Mouse (Mus musculus) bone marrow, adult 2 months (tissue): ENCODE results near the gene Dclk1.

ENCODE experiments used
- CTCF ChIP-seq: fragments of 200-500 bp; IDR thresholded peaks from 2 replicates; pipeline ENCODE4 v1.5.1; 2011; ENCODE audit warnings: low read length, control low read depth; ENCODE audit not compliant: control insufficient read depth, insufficient read depth
- POLR2A ChIP-seq: fragments of 200-500 bp; IDR thresholded peaks from 2 replicates; pipeline ENCODE4 v1.6.1; 2011; ENCODE audit warnings: low read depth, mild to moderate bottlenecking, control low read depth, low read length, borderline replicate concordance; ENCODE audit not compliant: control insufficient read depth

DNA sequence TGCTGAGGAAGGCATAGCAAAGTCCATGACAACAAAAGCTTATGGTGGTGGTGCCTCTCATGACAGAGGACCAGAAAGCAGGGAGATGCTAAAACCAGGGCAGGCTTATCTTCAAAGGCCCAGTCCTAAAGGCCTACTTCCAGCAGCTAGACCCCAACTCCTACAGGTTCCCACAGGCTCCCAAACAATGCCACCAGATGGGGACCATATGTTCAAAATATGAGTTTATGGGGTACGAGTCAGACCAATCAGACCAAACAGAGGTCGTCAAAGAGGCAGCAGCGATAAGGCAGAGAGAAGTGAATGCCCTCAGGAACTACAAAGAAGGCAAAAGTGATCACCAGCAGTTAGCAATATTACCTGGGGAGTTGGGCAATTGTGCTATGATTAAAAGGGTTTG is 303.1 kb downstream of the Dclk1 start:
- TF ChIP-seq CTCF (no peak), POLR2A (no peak)
